Mouse (Mus musculus) liver, postnatal 0 days (tissue): ENCODE results near the gene Sclt1.
A peak's percentile ranks its signal among the peaks of the same experiment; 100 is the strongest.

Source experiments
- CTCF ChIP-seq: sonication (generic); IDR thresholded peaks from 2 replicates; pipeline ENCODE4 v1.5.1; 2016; ENCODE audit warnings: antibody characterized with exemption, low read depth
- EP300 ChIP-seq: IDR thresholded peaks from 2 replicates; pipeline ENCODE4 v1.6.1; 2016; ENCODE audit warnings: antibody characterized with exemption, low read depth, mild to moderate bottlenecking

- TF ChIP-seq CTCF (no peak), EP300 (0 out of 2 replicates have a peak, but pooled peaks have one; percentile 15)
These were observed 575 bp downstream of the Sclt1 start for GRCm38 (mm10) chr3:41741601-41742277.
